Mouse (Mus musculus): Measurements from ENCODE around the gene U2surp. TPM values are rescaled to one million over a fixed set of nuclear protein-coding genes. Genes with fewer than 3 reads are reported as not detected.

The U2surp gene
- 12.8 TPM for polyA plus RNA-seq (2014; fragmentation: Illumina TruSeq; extraction: RNeasy Lipid Tissue Mini Kit (QIAGEN cat#74804); ENCODE audit: insufficient read depth, low read depth, low replicate concordance)

GRCm38 (mm10) chr9:95511472-95512330 is at the start of gene U2surp:
U2surp (minus strand) TSS chr9:95511996.

GRCm38 (mm10) chr9:95559059-95559935 is 47.5 kb upstream of the U2surp start, which contains the start of gene Paqr9:
Paqr9 (plus strand) TSS chr9:95559657.

Other genes starting within 250 kb of the U2surp start
- 4.4 TPM for gene Chst2, start 105.3 kb downstream of the U2surp start, polyA plus RNA-seq (2014; fragmentation: Illumina TruSeq; extraction: RNeasy Lipid Tissue Mini Kit (QIAGEN cat#74804); ENCODE audit: insufficient read depth, low read depth, low replicate concordance)
- 0.40 TPM for gene Paqr9, start 47.7 kb upstream of the U2surp start, polyA plus RNA-seq (2014; fragmentation: Illumina TruSeq; extraction: RNeasy Lipid Tissue Mini Kit (QIAGEN cat#74804); ENCODE audit: insufficient read depth, low read depth, low replicate concordance)
- gene Pcolce2, start 125.6 kb upstream of the U2surp start, polyA plus RNA-seq (2014; fragmentation: Illumina TruSeq; extraction: RNeasy Lipid Tissue Mini Kit (QIAGEN cat#74804); ENCODE audit: insufficient read depth, low read depth, low replicate concordance), result 154 TPM
- gene Trpc1, start 238.4 kb upstream of the U2surp start, polyA plus RNA-seq (2014; fragmentation: Illumina TruSeq; extraction: RNeasy Lipid Tissue Mini Kit (QIAGEN cat#74804); ENCODE audit: insufficient read depth, low read depth, low replicate concordance), result 3.2 TPM